Mouse (Mus musculus) MEL (cell line): ENCODE data around the gene Ing5. TPM values are rescaled to one million over a fixed set of nuclear protein-coding genes. Genes with fewer than 3 reads are reported as not detected.

Experiments used
- DNase-seq: peaks from one replicate; pipeline ENCODE4 v3.0.0; 2011; ENCODE audit warnings: low read depth, low spot score
- H3K27ac ChIP-seq: 2 replicates; pipeline ENCODE4 v1.5.1; 2012; ENCODE audit warnings: low read depth, mild to moderate bottlenecking, control low read depth, low read length, moderate library complexity; ENCODE audit not compliant: control insufficient read depth
- H3K27me3 ChIP-seq, 2 experiments: fragments of 150-350 bp in 1 of 2; sonication (generic) in 1 of 2; 2 replicates each; pipeline ENCODE4 v1.6.1; 2012; ENCODE audit warnings: low read length in 2 of 2, mild to moderate bottlenecking in 2 of 2, improper control_type of control experiment in 1 of 2, moderate library complexity in 1 of 2; ENCODE audit not compliant: insufficient read depth in 2 of 2, control insufficient read depth in 1 of 2
- H3K36me3 ChIP-seq, 2 experiments: 2 replicates each; pipeline ENCODE4 v1.6.1; 2012 to 2014; ENCODE audit warnings: low read length in 2 of 2, improper control_type of control experiment in 1 of 2, inconsistent platforms in 1 of 2, mild to moderate bottlenecking in 1 of 2; ENCODE audit not compliant: insufficient read depth in 2 of 2, control insufficient read depth in 1 of 2
- H3K4me1 ChIP-seq, 2 experiments: fragments of 150-350 bp in 1 of 2; sonication (generic) in 1 of 2; 2 replicates each; pipeline ENCODE4 v1.6.1; 2012; ENCODE audit warnings: low read length in 2 of 2, improper control_type of control experiment in 1 of 2, mild to moderate bottlenecking in 1 of 2; ENCODE audit not compliant: insufficient read depth in 2 of 2, control insufficient read depth in 1 of 2
- H3K4me3 ChIP-seq, 2 experiments: fragments of 150-350 bp in 1 of 2; sonication (generic) in 1 of 2; 2 replicates each; pipeline ENCODE4 v1.5.1; 2012; ENCODE audit warnings: low read depth in 2 of 2, low read length in 2 of 2, mild to moderate bottlenecking in 2 of 2, moderate library complexity in 2 of 2, control low read depth in 1 of 2, improper control_type of control experiment in 1 of 2; ENCODE audit not compliant: control insufficient read depth in 1 of 2, insufficient read depth in 1 of 2
- H3K79me2 ChIP-seq: 2 replicates; pipeline ENCODE4 v1.6.1; 2012; ENCODE audit warnings: mild to moderate bottlenecking, low read length, moderate library complexity; ENCODE audit not compliant: control insufficient read depth, poor library complexity, insufficient read depth
- H3K9ac ChIP-seq: 2 replicates; pipeline ENCODE4 v1.6.1; 2012; ENCODE audit warnings: low read depth, mild to moderate bottlenecking, control low read depth, low read length, moderate library complexity; ENCODE audit not compliant: control insufficient read depth, poor library complexity, severe bottlenecking
- H3K9me3 ChIP-seq: fragments of 150-350 bp; sonication (generic); replicated peaks from 2 replicates; pipeline ENCODE4 v1.6.1; 2012; ENCODE audit warnings: mild to moderate bottlenecking, low read length, improper control_type of control experiment, moderate library complexity; ENCODE audit not compliant: insufficient read depth
- CHD1 ChIP-seq: IDR thresholded peaks from 2 replicates; pipeline ENCODE4 v1.6.1; 2012; ENCODE audit warnings: low read depth, mild to moderate bottlenecking, inconsistent platforms, low read length, improper control_type of control experiment
- ELF1 ChIP-seq: IDR thresholded peaks from 2 replicates; pipeline ENCODE4 v1.6.1; 2014; ENCODE audit warnings: low read depth, mild to moderate bottlenecking, inconsistent platforms, low read length, improper control_type of control experiment, moderate library complexity
- GABPA ChIP-seq: IDR thresholded peaks from 2 replicates; pipeline ENCODE4 v1.6.1; 2012; ENCODE audit warnings: low read depth, mild to moderate bottlenecking, inconsistent platforms, low read length, improper control_type of control experiment, moderate library complexity
- HCFC1 ChIP-seq: IDR thresholded peaks from 2 replicates; pipeline ENCODE4 v1.6.1; 2012; ENCODE audit warnings: low read depth, mild to moderate bottlenecking, inconsistent platforms, low read length, improper control_type of control experiment, moderate library complexity
- KAT2A ChIP-seq: conservative IDR thresholded peaks from 2 replicates; pipeline ENCODE4 v1.6.1; 2012; ENCODE audit warnings: low read depth, low read length, improper control_type of control experiment, inconsistent platforms
- MAFK ChIP-seq: IDR thresholded peaks from 2 replicates; pipeline ENCODE4 v1.6.1; 2011; ENCODE audit warnings: low read depth, mild to moderate bottlenecking, low read length, improper control_type of control experiment, borderline replicate concordance
- MAZ ChIP-seq: IDR thresholded peaks from 2 replicates; pipeline ENCODE4 v1.6.1; 2012; ENCODE audit warnings: low read depth, mild to moderate bottlenecking, inconsistent platforms, low read length, improper control_type of control experiment
- MXI1 ChIP-seq: IDR thresholded peaks from 2 replicates; pipeline ENCODE4 v1.6.1; 2011; ENCODE audit warnings: mild to moderate bottlenecking, low read depth, low read length, improper control_type of control experiment
- MYC ChIP-seq: IDR thresholded peaks from 2 replicates; pipeline ENCODE4 v1.6.1; 2011; ENCODE audit warnings: low read depth, mild to moderate bottlenecking, low read length, improper control_type of control experiment, moderate library complexity
- NRF1 ChIP-seq: IDR thresholded peaks from 2 replicates; pipeline ENCODE4 v1.6.1; 2014; ENCODE audit warnings: low read depth, mild to moderate bottlenecking, inconsistent platforms, low read length, improper control_type of control experiment, moderate library complexity; ENCODE audit not compliant: poor library complexity, insufficient read depth, severe bottlenecking
- POLR2A ChIP-seq, 2 experiments: IDR thresholded peaks; 2 replicates each; pipeline ENCODE4 v1.6.1; 2011 to 2012; ENCODE audit warnings: low read length in 2 of 2, mild to moderate bottlenecking in 2 of 2, control low read depth in 1 of 2, improper control_type of control experiment in 1 of 2, low read depth in 1 of 2, moderate library complexity in 1 of 2; ENCODE audit not compliant: control insufficient read depth in 1 of 2, insufficient read depth in 1 of 2, poor library complexity in 1 of 2
- POLR2AphosphoS5 ChIP-seq: IDR thresholded peaks from 2 replicates; pipeline ENCODE4 v1.6.1; 2012; ENCODE audit warnings: low read depth, borderline replicate concordance, mild to moderate bottlenecking, inconsistent platforms, low read length, moderate library complexity, mixed read lengths
- RAD21 ChIP-seq: IDR thresholded peaks from 2 replicates; pipeline ENCODE4 v1.6.1; 2011; ENCODE audit warnings: mild to moderate bottlenecking, low read depth, low read length, improper control_type of control experiment
- SIN3A ChIP-seq: IDR thresholded peaks from 2 replicates; pipeline ENCODE4 v1.6.1; 2012; ENCODE audit warnings: low read length, improper control_type of control experiment, inconsistent platforms
- TBP ChIP-seq: IDR thresholded peaks from 2 replicates; pipeline ENCODE4 v1.8.0; 2011; ENCODE audit warnings: low read depth, low read length, improper control_type of control experiment
- UBTF ChIP-seq: IDR thresholded peaks from 2 replicates; pipeline ENCODE4 v1.6.1; 2012; ENCODE audit warnings: low read depth, mild to moderate bottlenecking, inconsistent platforms, low read length, improper control_type of control experiment, moderate library complexity, borderline replicate concordance; ENCODE audit not compliant: insufficient read depth
- ZC3H11A ChIP-seq: IDR thresholded peaks from 2 replicates; pipeline ENCODE4 v1.6.1; 2012; ENCODE audit warnings: low read depth, mild to moderate bottlenecking, inconsistent platforms, low read length, improper control_type of control experiment
- ZKSCAN1 ChIP-seq: IDR thresholded peaks from 2 replicates; pipeline ENCODE4 v1.6.1; 2012; ENCODE audit warnings: low read depth, mild to moderate bottlenecking, inconsistent platforms, low read length, improper control_type of control experiment, moderate library complexity
- ZMIZ1 ChIP-seq: IDR thresholded peaks from 2 replicates; pipeline ENCODE4 v1.6.1; 2012; ENCODE audit warnings: low read depth, mild to moderate bottlenecking, inconsistent platforms, low read length, improper control_type of control experiment, moderate library complexity
- ZNF384 ChIP-seq: IDR thresholded peaks from 2 replicates; pipeline ENCODE4 v1.6.1; 2012; ENCODE audit warnings: low read depth, mild to moderate bottlenecking, inconsistent platforms, low read length, improper control_type of control experiment
- polyA plus RNA-seq, 2 experiments: library from polyadenylated mRNA; stranded (reverse) in 1 of 2; unstranded in 1 of 2; fragments of >175 nt in 1 of 2; fragments of >200 nt in 1 of 2; gene quantifications; 2 replicates each; pipeline versions ENCODE4 v1.2.1 to v1.2.4; 2012; ENCODE audit warnings: low replicate concordance in 2 of 2, low read depth in 1 of 2; ENCODE audit not compliant: insufficient read length in 2 of 2, insufficient read depth in 1 of 2, missing spikeins in 1 of 2
- total RNA-seq: library from RNA; depleted of rRNA; stranded (reverse); fragments of 300-350 nt; gene quantifications from 2 replicates; pipeline ENCODE4 v1.2.3, GENCODE M21; 2012

Ing5 gene
- total and polyA plus RNA-seq, 3 experiments, result 27.6 to 29.2 TPM; not detected in 1

GRCm38 (mm10) chr1:93794526-93794925, 9.2 kb upstream of the Ing5 start:
- peaks cover 2 to 21% of the 10 kb centered on the region in 2 experiments; a peak in 3 of 4 replicates for H3K4me1 ChIP-seq
- H3K36me3 ChIP-seq, result peaks cover 27 to 39% of the 10 kb centered on the region in 2 experiments
- peak; percentile 15 for DNase-seq

DNA sequence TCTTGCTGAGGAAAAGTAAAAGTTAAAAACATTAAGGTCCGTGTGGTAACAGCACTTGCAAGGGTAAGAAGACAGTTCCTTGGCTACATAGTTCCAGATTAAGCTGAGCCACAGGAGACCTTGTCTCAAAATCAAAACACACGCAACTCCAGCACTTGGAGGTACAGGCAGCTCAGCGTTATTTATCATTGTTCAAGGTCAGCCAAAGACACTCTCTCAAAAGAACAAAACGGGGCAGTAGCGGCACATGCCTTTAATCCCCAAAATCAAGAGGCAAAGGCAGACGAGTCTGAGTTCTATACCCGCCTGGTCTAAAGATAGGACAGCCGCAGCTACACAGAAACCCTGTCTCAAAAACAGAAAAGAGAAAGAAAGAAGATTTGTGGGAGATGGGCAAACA, 7.9 kb upstream of the Ing5 start:
- DNase-seq, result no peak
- Histone ChIP-seq H3K27ac (no peak overlapping the region), H3K27me3 (no peaks in the 10 kb centered on the region), H3K79me2 (peaks cover 25% of the 10 kb centered on the region), H3K9ac (no peak overlapping the region), H3K4me1 (peaks cover 5 to 32% of the 10 kb centered on the region in 2 experiments), H3K36me3 (peaks cover 38 to 45% of the 10 kb centered on the region in 2 experiments), H3K9me3 (no peaks in the 10 kb centered on the region), H3K4me3 (no peak overlapping the region)
- no peak for TF ChIP-seq CHD1
- 0 out of 4 replicates have a peak, but pooled peaks of 1 of the 2 experiments have one; percentile 17 for TF ChIP-seq POLR2A (IDR thresholded peaks at IDR 0.05; ENCODE audit: control insufficient read depth in 1 of 2, insufficient read depth in 1 of 2, low read depth in 1 of 2, low read length in 2 of 2, poor library complexity in 1 of 2)

More at GRCm38 (mm10) chr1:93794526-93794925, 9.2 kb upstream of the Ing5 start:
- Histone ChIP-seq H3K4me3 (no peak overlapping the region), H3K27ac (no peak overlapping the region), H3K9me3 (no peaks in the 10 kb centered on the region), H3K9ac (no peak overlapping the region), H3K79me2 (peaks cover 14% of the 10 kb centered on the region), H3K27me3 (no peaks in the 10 kb centered on the region)
- TF ChIP-seq ELF1, result no peak
- TF ChIP-seq MAFK, result no peak
- TF ChIP-seq RAD21, result no peak
- TF ChIP-seq ZC3H11A, result no peak
- no peak for TF ChIP-seq UBTF
- TF ChIP-seq ZMIZ1, result no peak
- TF ChIP-seq HCFC1, result no peak
- no peak for TF ChIP-seq GABPA
- TF ChIP-seq ZNF384, result no peak
- no peak for TF ChIP-seq MYC
- no peak for TF ChIP-seq SIN3A
- no peak for TF ChIP-seq ZKSCAN1
- TF ChIP-seq MXI1, result no peak
- no peak for TF ChIP-seq NRF1
- TF ChIP-seq MAZ, result no peak
- no peak for TF ChIP-seq TBP
- no peak for TF ChIP-seq POLR2AphosphoS5
- no peak for TF ChIP-seq KAT2A
- no peak; a peak in 1 of 4 replicates for TF ChIP-seq POLR2A (IDR thresholded peaks at IDR 0.05; ENCODE audit: control insufficient read depth in 1 of 2, insufficient read depth in 1 of 2, low read depth in 1 of 2, low read length in 2 of 2, poor library complexity in 1 of 2)
